Mouse (Mus musculus) right cerebral cortex, postnatal 4 days (tissue): ENCODE measurements around the gene Akr1a1.
"Not testable (repeated sequence)": the region's sequence is repeated elsewhere in the genome, so short reads cannot be mapped to it uniquely, and the experiment has no call there.

ENCODE experiments used
- DNase-seq: peaks from one replicate; pipeline ENCODE4 v3.0.0-alpha.2; 2022

The Akr1a1 gene

GRCm38 (mm10) chr4:116650924-116651796 is at the start of gene Akr1a1:
TSS of gene Akr1a1 (minus strand) at chr4:116651680.
- peak; percentile 89 for DNase-seq

- no peak for DNase-seq
Measured at GRCm38 (mm10) chr4:116700964-116701363, 49.5 kb upstream of the Akr1a1 start.

GRCm38 (mm10) chr4:116698693-116699342 is 47.3 kb upstream of the Akr1a1 start:
- DNase-seq: no peak

GRCm38 (mm10) chr4:116693785-116694184 is 42.3 kb upstream of the Akr1a1 start:
- DNase-seq: no peak

GRCm38 (mm10) chr4:116692146-116692545 is 40.7 kb upstream of the Akr1a1 start:
- DNase-seq: no peak

GRCm38 (mm10) chr4:116689309-116689876 is 37.9 kb upstream of the Akr1a1 start:
- no peak for DNase-seq

- DNase-seq: no peak
Measured at GRCm38 (mm10) chr4:116687041-116687440, 35.6 kb upstream of the Akr1a1 start.

GRCm38 (mm10) chr4:116685402-116686061 is 34.1 kb upstream of the Akr1a1 start, which contains the start of gene Prdx1:
TSS of gene Prdx1 (plus strand) at chr4:116685544.
- DNase-seq: peak; percentile 93

- DNase-seq: no peak
Measured at GRCm38 (mm10) chr4:116684665-116685064, 33.2 kb upstream of the Akr1a1 start.

GRCm38 (mm10) chr4:116683957-116684356 is 32.5 kb upstream of the Akr1a1 start:
- DNase-seq: no peak

- not testable (repeated sequence) for DNase-seq
Measured at GRCm38 (mm10) chr4:116680521-116680920, 29.0 kb upstream of the Akr1a1 start.

GRCm38 (mm10) chr4:116679141-116679540 is 27.7 kb upstream of the Akr1a1 start:
- no peak for DNase-seq

GRCm38 (mm10) chr4:116677808-116678207 is 26.3 kb upstream of the Akr1a1 start:
- no peak for DNase-seq

GRCm38 (mm10) chr4:116676027-116676426 is 24.5 kb upstream of the Akr1a1 start:
- no peak for DNase-seq

GRCm38 (mm10) chr4:116674761-116675160 is 23.3 kb upstream of the Akr1a1 start:
- DNase-seq: not testable (repeated sequence)

GRCm38 (mm10) chr4:116672785-116673184 is 21.3 kb upstream of the Akr1a1 start:
- no peak for DNase-seq

- no peak for DNase-seq
Measured at GRCm38 (mm10) chr4:116669291-116669690, 17.8 kb upstream of the Akr1a1 start.

- DNase-seq: no peak
Measured at GRCm38 (mm10) chr4:116668145-116668544, 16.7 kb upstream of the Akr1a1 start.

- DNase-seq: no peak
Measured at GRCm38 (mm10) chr4:116666625-116667024, 15.1 kb upstream of the Akr1a1 start.

GRCm38 (mm10) chr4:116661998-116662397 is 10.5 kb upstream of the Akr1a1 start:
- DNase-seq: no peak

GRCm38 (mm10) chr4:116660829-116661228 is 9.3 kb upstream of the Akr1a1 start:
- DNase-seq: no peak

- DNase-seq: not testable (repeated sequence)
Measured at GRCm38 (mm10) chr4:116659916-116660315, 8.4 kb upstream of the Akr1a1 start.

- DNase-seq: no peak
Measured at GRCm38 (mm10) chr4:116659474-116659873, 8.0 kb upstream of the Akr1a1 start.
